Mouse (Mus musculus) spleen, adult 2 months (tissue): ENCODE results near the gene D17Wsu92e.

Experiments used
- CTCF ChIP-seq: fragments of 200-500 bp; IDR thresholded peaks from 2 replicates; pipeline ENCODE4 v1.5.1; 2011; ENCODE audit warnings: mild to moderate bottlenecking, inconsistent platforms; ENCODE audit not compliant: insufficient read depth, insufficient read length, insufficient replicate concordance; ENCODE audit errors: extremely low read depth
- POLR2A ChIP-seq: fragments of 200-500 bp; IDR thresholded peaks from 2 replicates; pipeline ENCODE4 v1.6.1; 2011; ENCODE audit warnings: low read depth, low read length, inconsistent platforms

GRCm38 (mm10) chr17:27771616-27772015 lies 48.8 kb downstream of the D17Wsu92e start:
- TF ChIP-seq CTCF (no peak), POLR2A (no peak)
